Mouse (Mus musculus): ENCODE results near the gene Zswim3.

GRCm38 (mm10) chr2:164795868-164796267, 9.0 kb upstream of the Zswim3 start:
- TF ChIP-seq CTCF (IDR thresholded peaks at IDR 0.05; ENCODE audit: insufficient read depth, low read depth, low read length) (no peak), POLR2A (IDR thresholded peaks at IDR 0.05; ENCODE audit: insufficient read depth, low read depth, low read length) (no peak)
